Mouse (Mus musculus) cerebellum, adult 9-11 months (tissue): Measurements from ENCODE around the gene Vps13d.

Source experiments
- DNase-seq: peaks from one replicate; pipeline ENCODE4 v3.0.0; 2022

The Vps13d gene

GRCm38 (mm10) chr4:144968371-144968770, 226.4 kb downstream of the Vps13d start:
- no peak for DNase-seq

GRCm38 (mm10) chr4:144965255-144965654, 229.6 kb downstream of the Vps13d start:
- DNase-seq: no peak

GRCm38 (mm10) chr4:144961696-144962095, 233.1 kb downstream of the Vps13d start:
- DNase-seq: no peak

- no peak for DNase-seq
Measured at GRCm38 (mm10) chr4:144961232-144961631, 233.6 kb downstream of the Vps13d start.

GRCm38 (mm10) chr4:144960188-144960904, 234.5 kb downstream of the Vps13d start:
- no peak for DNase-seq

GRCm38 (mm10) chr4:144957721-144958120, 237.1 kb downstream of the Vps13d start:
- no peak for DNase-seq

GRCm38 (mm10) chr4:144957186-144957585, 237.6 kb downstream of the Vps13d start:
- DNase-seq: no peak

- no peak for DNase-seq
Measured at GRCm38 (mm10) chr4:144956293-144956692, 238.5 kb downstream of the Vps13d start.

- DNase-seq: no peak
Measured at GRCm38 (mm10) chr4:144955863-144956262, 238.9 kb downstream of the Vps13d start.

GRCm38 (mm10) chr4:144953421-144953820, 241.4 kb downstream of the Vps13d start:
- DNase-seq: no peak

- DNase-seq: no peak
Measured at GRCm38 (mm10) chr4:144951859-144952258, 242.9 kb downstream of the Vps13d start.

GRCm38 (mm10) chr4:144950883-144951282, 243.9 kb downstream of the Vps13d start:
- no peak for DNase-seq

GRCm38 (mm10) chr4:144950327-144950711, 244.5 kb downstream of the Vps13d start:
- no peak for DNase-seq

GRCm38 (mm10) chr4:144949441-144950326, 245.1 kb downstream of the Vps13d start:
- DNase-seq: peak; percentile 56

GRCm38 (mm10) chr4:144947738-144948390, 246.9 kb downstream of the Vps13d start:
- no peak for DNase-seq

GRCm38 (mm10) chr4:144943273-144943672, 251.5 kb downstream of the Vps13d start:
- DNase-seq: no peak

- no peak for DNase-seq
Measured at GRCm38 (mm10) chr4:144942433-144942832, 252.4 kb downstream of the Vps13d start.

- no peak for DNase-seq
Measured at GRCm38 (mm10) chr4:144940796-144941462, 253.9 kb downstream of the Vps13d start.

GRCm38 (mm10) chr4:144939847-144940411, 254.9 kb downstream of the Vps13d start:
- DNase-seq: no peak

- peak; percentile 22 for DNase-seq
Measured at GRCm38 (mm10) chr4:144936563-144937154, 258.1 kb downstream of the Vps13d start.

GRCm38 (mm10) chr4:144934501-144934900, 260.3 kb downstream of the Vps13d start:
- DNase-seq: no peak

GRCm38 (mm10) chr4:144931167-144931566, 263.6 kb downstream of the Vps13d start:
- no peak for DNase-seq
